Mouse (Mus musculus) gastrocnemius, postnatal 36 days (tissue): ENCODE measurements around the gene Resp18. TPM values are rescaled to one million over a fixed set of nuclear protein-coding genes. Genes with fewer than 3 reads are reported as not detected.
A peak's percentile ranks its signal among the peaks of the same experiment; 100 is the strongest.

Experiments
- DNase-seq, 2 experiments: peaks; one replicate each; pipeline ENCODE4 v3.0.0; 2022
- intact Hi-C: fragments of 180-260 bp; cut with DNase I; formaldehyde crosslinking; loops from one replicate; pipeline ENCODE4 v1.15.1; 2025
- long read RNA-seq, 2 experiments: library from polyadenylated mRNA; stranded (forward); transcript quantifications; one replicate each; pipeline ENCODE4 v2.0.0; 2021
- total RNA-seq, 2 experiments: library from RNA; stranded (reverse); gene quantifications; 2 replicates each; pipeline ENCODE4 v1.2.3; 2021

The Resp18 gene
- total RNA-seq, result not detected
- long read RNA-seq, experiment 1, result 0 reads
- long read RNA-seq, experiment 2, result 0 reads

DNA sequence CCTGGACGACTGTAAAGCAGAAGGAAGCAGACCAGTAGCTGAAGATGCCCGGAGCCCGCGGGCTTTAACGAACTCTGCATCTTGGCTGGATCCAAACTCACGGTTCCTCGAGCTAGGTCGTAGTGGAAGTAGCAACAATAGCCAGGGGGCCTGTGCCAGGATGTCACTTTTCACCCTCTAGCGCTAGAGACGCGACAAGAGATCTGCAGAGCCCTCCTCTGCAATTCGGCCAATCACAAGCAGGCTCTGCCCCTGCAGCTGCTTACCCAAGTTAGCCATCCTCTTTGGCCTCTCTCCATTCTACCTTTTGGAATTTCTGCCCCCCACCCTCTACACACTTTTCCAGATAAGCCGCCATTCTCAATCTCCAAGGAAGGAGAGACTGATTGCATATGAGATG lies at the start of gene Resp18:
TSS of gene Resp18 (minus strand) at position 188 of the 400 bp plus-strand sequence.
- DNase-seq, result no peak
- intact Hi-C loops, result no loop called here

DNA sequence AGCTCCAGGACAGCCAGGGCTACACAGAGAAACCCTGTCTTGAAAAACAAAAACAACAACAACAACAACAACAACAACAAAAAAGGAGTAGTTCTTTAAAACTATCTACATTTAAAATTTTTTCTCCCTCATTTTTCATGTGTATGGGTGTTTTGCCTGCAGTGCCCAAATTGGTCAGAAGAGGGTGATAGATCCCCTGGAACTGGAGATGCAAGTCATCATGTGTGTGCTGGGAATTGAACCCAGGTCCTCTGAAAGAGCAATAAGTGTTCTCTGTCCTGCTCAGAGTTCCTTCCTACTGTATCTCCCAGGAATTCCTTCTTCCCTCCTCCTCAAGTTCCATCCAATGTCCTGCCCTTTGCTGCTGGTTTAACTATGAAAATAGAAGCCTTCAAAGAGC lies 49.2 kb upstream of the Resp18 start:
- no peak for DNase-seq
- intact Hi-C loops, result no loop called here

GRCm38 (mm10) chr1:75319166-75319565 lies 41.0 kb upstream of the Resp18 start:
- intact Hi-C loops, result loop anchor here (5.0 kb wide), 1 partner anchor 67 kb away; no protein-coding TSS in a partner anchor
- no peak for DNase-seq

- intact Hi-C loops, result loop anchor here (5.0 kb wide), 1 partner anchor 66 kb away; no protein-coding TSS in a partner anchor
- no peak for DNase-seq
Measured at GRCm38 (mm10) chr1:75318736-75319135, 40.5 kb upstream of the Resp18 start.

GRCm38 (mm10) chr1:75318301-75318700 lies 40.1 kb upstream of the Resp18 start:
- intact Hi-C loops, result loop anchor here (5.0 kb wide), 1 partner anchor 66 kb away; no protein-coding TSS in a partner anchor
- DNase-seq, result no peak

GRCm38 (mm10) chr1:75317241-75318201 lies 39.3 kb upstream of the Resp18 start, which contains the start of gene Dnpep:
TSS of gene Dnpep (minus strand) at chr1:75317990.
- DNase-seq, result peak; percentile 100
- intact Hi-C loops, result loop anchor here (1.0 to 5.0 kb wide), 2 partner anchors 65 to 149 kb away; partner anchors contain the start of gene Zfand2b

DNA sequence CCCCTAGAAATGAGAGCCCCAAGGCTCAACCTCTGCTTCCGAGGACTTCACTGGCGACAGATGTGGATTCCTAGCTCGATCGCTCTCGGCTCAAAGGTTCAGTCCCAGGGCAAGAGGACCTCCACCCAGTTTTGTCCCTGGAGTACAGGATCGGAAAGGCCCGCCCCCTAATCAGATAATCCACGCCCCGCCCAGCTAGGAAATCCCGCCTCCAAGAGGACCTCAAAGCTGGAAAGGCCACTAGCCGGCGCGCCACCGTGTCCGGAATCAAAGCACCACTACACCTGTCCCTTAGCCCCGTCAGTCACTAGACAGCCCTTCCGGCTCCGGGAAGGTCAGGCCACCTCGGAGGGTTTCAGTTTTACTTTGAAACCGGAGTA lies 38.6 kb upstream of the Resp18 start:
- DNase-seq, result peak; percentile 83 to 86
- intact Hi-C loops, result loop anchor here (1.0 to 5.0 kb wide), 2 partner anchors 65 to 149 kb away; partner anchors contain the start of gene Zfand2b

GRCm38 (mm10) chr1:75315456-75316365 lies 37.5 kb upstream of the Resp18 start:
- no peak for DNase-seq
- intact Hi-C loops, result loop anchor here (5.0 kb wide), 1 partner anchor 63 kb away; no protein-coding TSS in a partner anchor

DNA sequence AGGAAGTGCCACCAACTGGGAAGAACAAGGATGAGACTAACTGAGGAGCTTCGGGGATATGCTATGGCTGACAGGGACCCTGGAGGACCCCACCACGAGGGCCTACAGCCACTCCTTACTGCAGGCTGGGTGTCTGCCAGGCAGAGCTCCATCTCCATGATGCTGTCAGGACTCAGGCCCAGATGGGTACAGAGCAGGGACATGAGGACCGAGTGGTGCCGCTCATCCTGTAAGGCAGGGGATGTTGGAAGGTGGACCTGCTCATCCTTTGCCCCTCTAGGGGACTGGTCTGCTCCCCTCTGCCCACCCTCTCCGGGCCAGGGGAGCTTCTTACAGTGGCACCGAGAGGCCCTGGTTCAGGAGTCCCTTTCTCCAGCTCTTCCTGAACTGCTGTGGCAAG lies 36.8 kb upstream of the Resp18 start:
- intact Hi-C loops, result loop anchor here (5.0 kb wide), 1 partner anchor 63 kb away; no protein-coding TSS in a partner anchor
- no peak for DNase-seq

DNA sequence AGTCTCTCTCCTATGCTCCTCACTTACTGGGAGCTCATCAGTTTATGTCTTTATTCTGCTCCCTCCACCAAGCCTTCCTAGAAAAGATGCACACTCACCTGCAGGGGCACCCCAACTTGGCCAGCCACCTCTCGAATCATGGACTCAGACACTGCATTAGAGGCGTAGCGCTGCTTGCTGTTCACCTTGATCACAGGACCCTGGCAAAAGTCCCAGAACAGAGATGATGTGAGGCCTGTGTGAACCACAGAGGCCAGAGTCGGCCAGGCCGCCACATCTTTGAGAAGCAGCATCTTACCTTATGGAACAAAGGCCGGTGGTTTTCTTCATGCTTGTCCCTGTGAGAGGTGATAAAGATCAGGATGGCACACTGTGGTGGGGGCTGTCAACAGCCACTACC lies 33.5 kb upstream of the Resp18 start:
- intact Hi-C loops, result no loop called here
- no peak for DNase-seq

GRCm38 (mm10) chr1:75304662-75305061 lies 26.4 kb upstream of the Resp18 start:
- intact Hi-C loops, result no loop called here
- DNase-seq, result no peak

DNA sequence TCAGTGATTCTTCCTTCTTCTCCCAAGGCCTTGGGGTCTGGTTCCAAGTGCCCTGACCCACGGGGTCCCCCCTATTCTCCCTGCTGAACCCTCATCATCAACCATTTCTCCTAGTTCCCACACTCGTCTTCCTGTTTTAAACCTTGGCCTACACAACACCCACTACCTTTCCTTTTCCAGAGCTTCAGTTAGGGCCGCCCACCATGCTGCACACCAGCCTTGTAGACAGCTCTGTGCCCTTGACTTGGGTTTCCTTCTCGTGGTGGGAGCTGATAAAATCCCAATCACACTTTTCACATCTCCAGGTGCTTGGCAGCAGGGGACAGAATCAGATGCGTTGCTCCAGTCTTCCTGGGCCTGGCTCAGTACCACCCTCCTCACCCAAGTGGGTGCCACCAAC lies 16.1 kb upstream of the Resp18 start:
- intact Hi-C loops, result no loop called here
- DNase-seq, result no peak

DNA sequence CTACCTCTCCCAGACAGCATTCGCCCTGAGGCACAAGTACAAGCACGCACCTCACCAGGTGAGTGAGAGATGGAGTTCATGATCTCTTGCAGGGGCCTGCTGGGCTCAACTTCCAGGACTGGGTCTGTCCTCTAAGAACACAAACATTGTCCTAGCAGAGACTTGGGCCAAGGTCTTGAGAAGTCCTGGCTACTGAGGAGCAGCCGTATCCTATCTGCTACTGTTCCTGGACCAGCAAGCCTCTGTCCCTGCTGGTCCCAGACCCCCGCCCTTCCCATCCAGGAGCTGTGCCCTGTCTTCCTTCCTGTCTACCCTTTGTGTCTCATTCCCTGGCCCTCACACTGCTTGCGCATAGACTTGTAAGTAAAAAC lies 15.1 kb upstream of the Resp18 start:
- intact Hi-C loops, result no loop called here
- no peak for DNase-seq

- no peak for DNase-seq
- intact Hi-C loops, result no loop called here
Measured at GRCm38 (mm10) chr1:75292476-75293330, 14.5 kb upstream of the Resp18 start.

DNA sequence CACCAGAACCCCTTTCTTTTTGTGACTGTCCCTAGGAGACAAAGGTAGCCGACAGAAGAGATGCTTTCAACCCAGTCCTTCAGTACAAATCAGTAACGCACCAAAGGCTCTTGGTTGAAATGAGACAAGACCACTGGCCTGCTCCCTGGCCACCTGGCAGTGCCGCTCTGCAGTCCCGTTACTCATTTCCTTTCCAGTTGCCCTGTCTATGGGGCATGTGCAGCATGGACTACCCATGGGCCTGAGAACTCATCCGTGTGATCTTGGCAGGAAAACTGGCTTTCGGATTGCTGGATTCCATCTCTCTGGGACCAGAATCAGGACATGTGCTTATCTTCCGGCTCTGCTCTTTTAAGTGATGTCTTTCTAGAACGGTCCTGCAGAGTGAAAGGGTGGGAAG lies 13.1 kb upstream of the Resp18 start:
- intact Hi-C loops, result no loop called here
- DNase-seq, result no peak

- intact Hi-C loops, result no loop called here
Measured at GRCm38 (mm10) chr1:75290582-75290981, 12.4 kb upstream of the Resp18 start.

GRCm38 (mm10) chr1:75289888-75290431 lies 11.7 kb upstream of the Resp18 start:
- DNase-seq, result no peak
- intact Hi-C loops, result no loop called here

More at GRCm38 (mm10) chr1:75290582-75290981, 12.4 kb upstream of the Resp18 start:
- no peak for DNase-seq

DNA sequence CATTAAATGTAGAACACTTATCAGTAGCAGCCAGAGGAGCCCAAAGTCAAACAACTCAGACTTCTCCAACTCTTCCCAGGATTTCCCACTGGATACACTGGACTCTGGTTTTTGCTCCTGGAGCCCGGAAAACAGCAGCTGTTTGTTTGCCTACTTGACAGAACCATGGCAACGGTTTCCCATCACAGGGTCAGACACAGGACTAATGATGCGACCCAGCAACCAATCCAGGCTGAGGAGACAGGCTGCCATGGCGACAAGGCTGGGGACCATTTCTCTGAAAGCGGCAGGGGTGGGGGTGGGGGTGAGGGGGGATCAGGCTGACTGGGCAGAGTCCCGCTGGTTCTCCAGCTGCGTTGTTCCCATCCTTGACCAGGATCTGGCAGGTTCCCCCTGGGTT lies 11.2 kb upstream of the Resp18 start:
- intact Hi-C loops, result no loop called here
- DNase-seq, result no peak

DNA sequence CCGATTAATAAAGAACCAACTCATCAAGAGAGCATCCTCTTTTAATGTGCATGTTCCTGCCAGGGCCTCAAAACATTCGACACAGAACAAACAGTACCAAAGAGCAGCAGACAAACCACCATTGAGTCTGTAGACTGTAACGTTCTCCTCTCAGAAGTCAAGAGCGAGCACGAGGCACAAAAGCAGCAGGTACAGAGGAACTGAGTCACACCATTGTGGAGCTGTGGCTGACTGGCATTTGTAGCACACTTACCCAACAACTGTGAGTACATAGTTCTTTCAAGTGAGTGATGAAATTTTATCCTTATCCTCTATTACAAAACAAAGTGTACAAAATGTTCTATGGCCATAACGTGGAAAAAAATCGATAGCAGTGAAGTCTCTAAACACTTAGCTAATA lies 6.7 kb upstream of the Resp18 start:
- intact Hi-C loops, result no loop called here
- no peak for DNase-seq
